Mouse (Mus musculus) limb, embryonic 11.5 days (tissue): ENCODE data around the gene Pde7b. TPM values are rescaled to one million over a fixed set of nuclear protein-coding genes. Genes with fewer than 3 reads are reported as not detected.

Source experiments
- ATAC-seq: fragments of 200-750 bp; cut with Nextera tagmentation; 2 replicates; pipeline ENCODE4 v1.8.0; 2017; ENCODE audit warnings: low read depth; ENCODE audit not compliant: insufficient number of reproducible peaks, low FRiP score, low TSS enrichment
- DNase-seq: peaks from one replicate; pipeline ENCODE4 v3.0.0-alpha.2; 2015; ENCODE audit warnings: low spot score
- H3K27ac ChIP-seq: fragments of 300-500 bp; sonication (generic); replicated peaks from 2 replicates; pipeline ENCODE4 v1.5.1; 2014; ENCODE audit warnings: low read depth, mild to moderate bottlenecking, low read length
- H3K27me3 ChIP-seq: fragments of 300-500 bp; sonication (generic); 2 replicates; pipeline ENCODE4 v1.6.1; 2014; ENCODE audit warnings: mild to moderate bottlenecking, low read length, mixed read lengths; ENCODE audit not compliant: control insufficient read depth, insufficient read depth
- H3K36me3 ChIP-seq: fragments of 300-500 bp; sonication (generic); 2 replicates; pipeline ENCODE4 v1.6.1; 2014; ENCODE audit warnings: mild to moderate bottlenecking, low read length, moderate library complexity, mixed read lengths; ENCODE audit not compliant: control insufficient read depth, insufficient read depth
- H3K4me1 ChIP-seq: fragments of 300-500 bp; sonication (generic); 2 replicates; pipeline ENCODE4 v1.6.1; 2014; ENCODE audit warnings: low read length, mixed read lengths; ENCODE audit not compliant: control insufficient read depth, insufficient read depth
- H3K4me2 ChIP-seq: fragments of 300-500 bp; sonication (generic); 2 replicates; pipeline ENCODE4 v1.6.1; 2014; ENCODE audit warnings: low read depth, mild to moderate bottlenecking, moderate library complexity; ENCODE audit not compliant: severe bottlenecking
- H3K4me3 ChIP-seq: fragments of 300-500 bp; sonication (generic); 2 replicates; pipeline ENCODE4 v1.5.1; 2014; ENCODE audit warnings: low read depth, low read length
- H3K9ac ChIP-seq: fragments of 300-500 bp; sonication (generic); 2 replicates; pipeline ENCODE4 v1.6.1; 2014; ENCODE audit warnings: mild to moderate bottlenecking, low read length
- H3K9me3 ChIP-seq: fragments of 300-500 bp; sonication (generic); 2 replicates; pipeline ENCODE4 v1.6.1; 2016; ENCODE audit warnings: low read length; ENCODE audit not compliant: control insufficient read depth
- WGBS: fragments of 180-500 bp; shearing (Covaris S2); extraction: QIAGEN DNeasy Blood & Tissue Kit; methylation state at CpG from one replicate; pipeline ENCODE4 v1.1.7; 2014; 5-methylcytosine and 5-hydroxymethylcytosine counted together
- polyA plus RNA-seq: library from polyadenylated mRNA; unstranded; fragments of >200 nt; fragmentation: Nextera tagmentation; extraction: Ambion mirVana; gene quantifications from 2 replicates; pipeline ENCODE4 v1.2.1, GENCODE M21; 2014

Gene Pde7b
- polyA plus RNA-seq, 1 experiment from 2014 or later, result 2.3 TPM

GRCm38 (mm10) chr10:20630122-20630521 is 94.8 kb downstream of the Pde7b start:
- H3K36me3 ChIP-seq, result no peaks in the 10 kb centered on the region
- 0 out of 2 replicates have a peak, but pooled peaks cover 4% of the 10 kb centered on the region for H3K4me1 ChIP-seq
- H3K4me3 ChIP-seq, result no peak overlapping the region
- no peaks in the 10 kb centered on the region for H3K27me3 ChIP-seq
- H3K9me3 ChIP-seq, result no peaks in the 10 kb centered on the region
- WGBS, result 71% methylated on average over 7 of the region's 7 CpGs
- H3K9ac ChIP-seq, result no peak overlapping the region
- no peak for ATAC-seq
- DNase-seq, result no peak
- no peak overlapping the region for H3K27ac ChIP-seq
- H3K4me2 ChIP-seq, result no peak overlapping the region

- no peaks in the 10 kb centered on the region for H3K36me3 ChIP-seq
- H3K4me2 ChIP-seq, result no peak overlapping the region
- ATAC-seq (no peak), DNase-seq (no peak)
- 93% methylated on average over 16 of the region's 16 CpGs for WGBS
- no peaks in the 10 kb centered on the region for H3K4me1 ChIP-seq
- H3K9me3 ChIP-seq, result no peaks in the 10 kb centered on the region
- no peaks in the 10 kb centered on the region for H3K27me3 ChIP-seq
- H3K9ac ChIP-seq, result no peak overlapping the region
- no peak overlapping the region for H3K4me3 ChIP-seq
- no peak overlapping the region for H3K27ac ChIP-seq
Observed at GRCm38 (mm10) chr10:20625702-20626375, 99.0 kb downstream of the Pde7b start.

- no peak overlapping the region for H3K27ac ChIP-seq
- H3K27me3 ChIP-seq, result no peaks in the 10 kb centered on the region
- 76% methylated on average over 8 of the region's 8 CpGs for WGBS
- no peak overlapping the region for H3K4me2 ChIP-seq
- H3K36me3 ChIP-seq, result no peaks in the 10 kb centered on the region
- H3K4me3 ChIP-seq, result no peak overlapping the region
- H3K9me3 ChIP-seq, result no peaks in the 10 kb centered on the region
- H3K4me1 ChIP-seq, result no peaks in the 10 kb centered on the region
- no peak overlapping the region for H3K9ac ChIP-seq
- no peak for DNase-seq
- ATAC-seq, result no peak
Observed at GRCm38 (mm10) chr10:20621661-20622454, 103.0 kb downstream of the Pde7b start.

- Histone ChIP-seq H3K36me3 (no peaks in the 10 kb centered on the region), H3K27me3 (no peaks in the 10 kb centered on the region), H3K4me3 (no peak overlapping the region), H3K4me2 (no peak overlapping the region), H3K27ac (no peak overlapping the region), H3K9me3 (no peaks in the 10 kb centered on the region), H3K4me1 (no peaks in the 10 kb centered on the region), H3K9ac (no peak overlapping the region)
- DNase-seq, result no peak
- ATAC-seq, result no peak
- 49% methylated on average over 2 of the region's 2 CpGs for WGBS
Observed at GRCm38 (mm10) chr10:20606007-20606406, 118.9 kb downstream of the Pde7b start.

DNA sequence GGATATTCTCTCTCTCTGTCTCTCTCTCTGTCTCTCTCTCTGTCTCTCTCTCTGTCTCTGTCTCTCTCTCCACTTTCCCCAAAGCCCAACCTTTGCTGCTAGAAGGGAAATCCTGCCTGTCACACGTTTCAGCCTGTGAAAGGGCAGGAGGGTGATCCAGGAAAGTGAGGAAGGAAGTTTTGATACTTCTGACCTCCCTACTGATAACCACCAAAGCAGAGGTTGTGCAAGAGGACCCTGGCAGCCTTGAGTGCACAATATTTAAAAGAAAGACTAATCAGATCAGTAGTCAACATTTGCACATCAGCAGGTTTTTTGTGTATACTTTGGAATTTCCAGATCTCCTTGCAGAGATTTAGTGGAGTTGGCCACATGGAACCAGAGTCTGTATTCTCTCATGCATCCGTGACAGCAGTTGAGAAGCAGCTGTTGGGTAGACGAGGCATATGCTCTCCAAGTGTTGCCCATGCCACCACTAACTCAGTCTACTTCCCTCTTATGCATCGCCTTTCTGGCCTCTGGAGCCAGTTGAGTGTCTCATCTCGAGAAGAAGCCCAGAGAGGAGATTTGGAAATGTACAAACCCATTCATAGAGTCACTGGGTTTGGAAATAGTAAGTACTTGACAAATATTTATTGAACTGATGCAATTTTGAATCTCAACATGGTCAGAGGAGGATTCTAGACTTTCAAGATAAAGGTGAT is 129.6 kb downstream of the Pde7b start:
- Histone ChIP-seq H3K4me3 (no peak overlapping the region), H3K4me2 (no peak overlapping the region), H3K4me1 (no peaks in the 10 kb centered on the region), H3K9me3 (no peaks in the 10 kb centered on the region), H3K36me3 (no peaks in the 10 kb centered on the region), H3K27me3 (no peaks in the 10 kb centered on the region), H3K27ac (no peak overlapping the region), H3K9ac (no peak overlapping the region)
- WGBS, result 73% methylated on average over 5 of the region's 5 CpGs
- DNase-seq, result no peak
- ATAC-seq, result no peak

DNA sequence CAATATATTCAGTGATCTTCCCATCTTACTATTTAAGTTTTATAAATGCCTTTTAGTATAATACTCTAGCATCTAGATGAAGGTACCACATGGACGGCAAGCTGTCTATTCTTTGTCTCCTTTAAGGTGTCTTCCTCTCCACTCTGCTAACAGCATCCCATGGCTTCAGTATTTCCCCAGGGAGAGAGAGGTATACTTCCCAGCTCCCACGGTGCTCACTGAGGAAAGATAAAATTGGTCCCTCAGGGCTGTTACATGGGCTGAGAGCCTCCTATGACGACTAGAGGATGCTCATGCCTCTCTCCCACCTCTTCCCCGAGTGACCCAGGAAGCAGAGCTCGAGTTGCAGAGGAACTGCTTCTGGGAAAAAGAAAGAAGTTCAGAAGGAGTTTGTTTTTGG is 130.9 kb downstream of the Pde7b start:
- H3K4me1 ChIP-seq, result no peaks in the 10 kb centered on the region
- H3K4me2 ChIP-seq, result no peak overlapping the region
- H3K9ac ChIP-seq, result no peak overlapping the region
- no peak overlapping the region for H3K4me3 ChIP-seq
- DNase-seq (no peak), ATAC-seq (no peak)
- no peaks in the 10 kb centered on the region for H3K36me3 ChIP-seq
- WGBS, result 65% methylated on average over 5 of the region's 5 CpGs
- no peak overlapping the region for H3K27ac ChIP-seq
- no peaks in the 10 kb centered on the region for H3K27me3 ChIP-seq
- no peaks in the 10 kb centered on the region for H3K9me3 ChIP-seq

GRCm38 (mm10) chr10:20590100-20590499 is 134.8 kb downstream of the Pde7b start:
- H3K9ac ChIP-seq, result no peak overlapping the region
- no peaks in the 10 kb centered on the region for H3K36me3 ChIP-seq
- H3K9me3 ChIP-seq, result no peaks in the 10 kb centered on the region
- no peak for DNase-seq
- H3K27ac ChIP-seq, result no peak overlapping the region
- no peak overlapping the region for H3K4me2 ChIP-seq
- H3K4me1 ChIP-seq, result no peaks in the 10 kb centered on the region
- no peaks in the 10 kb centered on the region for H3K27me3 ChIP-seq
- no peak for ATAC-seq
- 60% methylated on average over 7 of the region's 7 CpGs for WGBS
- H3K4me3 ChIP-seq, result no peak overlapping the region

DNA sequence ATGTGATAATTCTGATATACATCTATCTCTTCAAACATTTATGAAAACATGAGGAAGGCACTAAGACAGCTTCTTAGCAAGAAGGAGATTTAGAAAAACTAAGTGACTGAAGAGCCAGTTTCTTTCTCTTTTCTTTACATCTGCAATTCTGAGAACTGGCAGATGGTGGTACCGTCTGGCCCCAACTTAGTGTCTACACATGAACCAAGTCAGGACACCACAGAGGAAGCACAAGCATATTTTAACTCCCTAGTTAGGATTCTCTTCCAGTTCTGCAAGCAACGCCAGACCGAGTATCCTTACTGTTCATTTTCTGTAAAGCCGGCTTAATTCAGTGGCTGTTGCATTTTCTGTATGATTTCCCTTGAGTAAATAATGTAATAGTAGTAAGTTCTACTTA is 138.9 kb downstream of the Pde7b start:
- WGBS, result 92% methylated on average over 4 of the region's 4 CpGs
- no peak for ATAC-seq

More for the DNA sequence above, 138.9 kb downstream of the Pde7b start:
- H3K4me2 ChIP-seq, result no peak overlapping the region
- H3K9me3 ChIP-seq, result no peaks in the 10 kb centered on the region
- H3K36me3 ChIP-seq, result no peaks in the 10 kb centered on the region
- H3K27me3 ChIP-seq, result no peaks in the 10 kb centered on the region
- H3K27ac ChIP-seq, result no peak overlapping the region
- DNase-seq, result no peak
- H3K4me3 ChIP-seq, result no peak overlapping the region
- H3K9ac ChIP-seq, result no peak overlapping the region
- no peaks in the 10 kb centered on the region for H3K4me1 ChIP-seq
